Mouse (Mus musculus) stomach, embryonic 16.5 days (tissue): Measurements from ENCODE around the gene Eed. TPM values are rescaled to one million over a fixed set of nuclear protein-coding genes. Genes with fewer than 3 reads are reported as not detected.

Source experiments
- ATAC-seq: fragments of 200-750 bp; cut with Nextera tagmentation; 2 replicates; pipeline ENCODE4 v1.8.0; 2017; ENCODE audit warnings: moderate number of reproducible peaks, moderate TSS enrichment; ENCODE audit not compliant: insufficient read depth, low FRiP score
- H3K27ac ChIP-seq: fragments of 300-500 bp; sonication (generic); 2 replicates; pipeline ENCODE4 v1.5.1; 2014; ENCODE audit warnings: low read length
- H3K27me3 ChIP-seq: fragments of 300-500 bp; sonication (generic); 2 replicates; pipeline ENCODE4 v1.6.1; 2014; ENCODE audit warnings: low read length, control low read depth, mixed read lengths; ENCODE audit not compliant: control insufficient read depth, insufficient read depth
- H3K36me3 ChIP-seq: fragments of 300-500 bp; sonication (generic); 2 replicates; pipeline ENCODE4 v1.6.1; 2014; ENCODE audit warnings: low read length; ENCODE audit not compliant: control insufficient read depth, insufficient read depth
- H3K4me1 ChIP-seq: fragments of 300-500 bp; sonication (generic); 2 replicates; pipeline ENCODE4 v1.6.1; 2014; ENCODE audit warnings: low read length, control low read depth, mixed read lengths; ENCODE audit not compliant: control insufficient read depth, insufficient read depth
- H3K4me2 ChIP-seq: fragments of 300-500 bp; sonication (generic); 2 replicates; pipeline ENCODE4 v1.6.1; 2014; ENCODE audit warnings: low read depth, low read length, mixed read lengths
- H3K4me3 ChIP-seq: fragments of 300-500 bp; sonication (generic); replicated peaks from 2 replicates; pipeline ENCODE4 v1.5.1; 2014; ENCODE audit warnings: mild to moderate bottlenecking, low read length
- H3K9ac ChIP-seq: fragments of 300-500 bp; sonication (generic); 2 replicates; pipeline ENCODE4 v1.6.1; 2014; ENCODE audit warnings: low read length
- H3K9me3 ChIP-seq: fragments of 300-500 bp; sonication (generic); replicated peaks from 2 replicates; pipeline ENCODE4 v1.6.1; 2016; ENCODE audit warnings: low read length, control low read depth; ENCODE audit not compliant: control insufficient read depth
- WGBS: fragments of 180-500 bp; shearing (Covaris S2); extraction: QIAGEN DNeasy Blood & Tissue Kit; methylation state at CpG from one replicate; pipeline ENCODE4 v1.1.7; 2014; 5-methylcytosine and 5-hydroxymethylcytosine counted together
- polyA plus RNA-seq: library from polyadenylated mRNA; unstranded; fragments of >200 nt; fragmentation: Nextera tagmentation; extraction: Ambion mirVana; gene quantifications from 2 replicates; pipeline ENCODE4 v1.2.1, GENCODE M21; 2015

The Eed gene
- polyA plus RNA-seq, 1 experiment from 2014 or later = 51.0 TPM

DNA sequence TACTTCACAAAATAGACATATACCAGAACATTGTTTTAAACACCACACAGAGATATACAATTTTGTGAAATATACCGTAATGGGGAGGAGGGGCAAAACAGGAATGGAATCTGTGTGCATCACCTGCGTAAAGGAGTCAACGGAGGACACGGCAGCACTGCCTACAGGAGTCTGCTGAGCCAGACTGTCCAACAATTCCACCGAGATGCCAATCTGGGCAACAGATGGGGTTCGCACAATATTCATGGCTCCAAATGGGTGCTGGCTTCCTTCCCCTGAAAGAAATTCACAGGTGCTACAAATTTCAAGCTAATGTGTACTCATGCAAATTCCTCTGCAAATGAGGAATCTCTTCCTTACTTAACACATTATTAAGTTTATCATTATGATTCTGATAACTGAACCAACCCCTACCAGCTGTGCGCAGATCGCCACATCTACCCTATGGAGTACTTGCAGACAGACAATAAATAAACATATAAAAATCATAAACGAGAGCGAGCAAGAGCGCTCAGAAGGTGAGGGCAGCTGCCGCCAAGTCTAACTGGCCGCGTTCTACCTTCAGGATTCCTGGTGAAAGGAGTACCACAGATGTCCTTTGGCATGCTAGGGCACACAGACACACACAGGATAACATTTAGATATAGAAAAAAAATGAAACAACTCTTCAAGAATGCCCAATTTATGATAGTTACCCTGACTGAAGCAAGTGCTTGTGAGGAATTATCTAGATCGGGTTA lies 57.2 kb downstream of the Eed start:
- Histone ChIP-seq H3K27ac (no peak overlapping the region), H3K36me3 (0 out of 2 replicates have a peak, but pooled peaks cover 5% of the 10 kb centered on the region), H3K9me3 (no peaks in the 10 kb centered on the region), H3K4me3 (no peak overlapping the region), H3K9ac (no peak overlapping the region), H3K4me2 (no peak overlapping the region), H3K4me1 (no peaks in the 10 kb centered on the region), H3K27me3 (no peaks in the 10 kb centered on the region)
- 94% methylated on average over 15 of the region's 15 CpGs for WGBS
- ATAC-seq = no peak

DNA sequence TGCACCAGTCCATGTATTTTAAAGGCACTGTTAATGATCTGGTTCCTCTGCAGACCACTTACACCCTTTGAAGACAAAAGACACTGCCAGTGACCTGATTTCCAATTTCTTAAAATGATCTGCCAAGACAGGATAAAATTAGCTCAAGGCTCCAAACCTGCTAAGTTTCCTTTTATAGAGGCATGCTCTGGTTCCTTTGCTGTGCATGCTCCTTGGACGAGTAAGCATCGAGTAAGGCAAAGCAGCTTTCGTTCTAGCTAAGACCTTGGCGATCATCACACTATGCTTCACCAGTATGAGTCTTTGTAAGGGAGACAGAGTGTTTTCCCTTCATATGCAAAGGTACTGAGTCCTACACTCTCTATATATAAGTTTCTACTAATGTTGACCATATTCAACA lies 63.0 kb downstream of the Eed start:
- Histone ChIP-seq H3K27me3 (no peaks in the 10 kb centered on the region), H3K4me2 (no peak overlapping the region), H3K4me3 (no peak overlapping the region), H3K9me3 (no peaks in the 10 kb centered on the region), H3K36me3 (0 out of 2 replicates have a peak, but pooled peaks cover 5% of the 10 kb centered on the region), H3K4me1 (no peaks in the 10 kb centered on the region), H3K27ac (no peak overlapping the region), H3K9ac (no peak overlapping the region)
- 84% methylated on average over 4 of the region's 4 CpGs for WGBS
- no peak for ATAC-seq

DNA sequence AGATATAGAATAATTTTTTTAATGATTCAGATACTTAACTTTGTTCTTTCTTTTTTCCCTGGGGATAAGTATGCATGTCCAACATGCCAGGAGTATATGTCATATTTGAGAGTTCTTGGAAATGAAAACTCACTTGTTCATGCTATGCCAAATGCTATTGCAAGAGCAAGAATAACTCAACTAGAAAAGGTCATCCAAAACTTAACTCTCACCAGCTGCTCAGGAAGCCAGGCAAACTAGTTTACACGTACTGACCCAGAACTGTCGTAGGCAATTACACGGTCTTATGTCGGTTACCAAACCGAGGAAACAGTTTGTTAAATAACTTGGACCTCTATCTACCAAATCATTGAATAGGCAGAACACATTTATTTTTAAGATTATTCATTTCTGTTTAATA lies 64.1 kb downstream of the Eed start:
- 87% methylated on average over 5 of the region's 5 CpGs for WGBS
- H3K27ac ChIP-seq = no peak overlapping the region
- H3K9me3 ChIP-seq = no peaks in the 10 kb centered on the region
- H3K4me3 ChIP-seq = no peak overlapping the region
- no peak for ATAC-seq
- 0 out of 2 replicates have a peak, but pooled peaks cover 5% of the 10 kb centered on the region for H3K36me3 ChIP-seq
- H3K27me3 ChIP-seq = no peaks in the 10 kb centered on the region
- no peak overlapping the region for H3K9ac ChIP-seq
- no peaks in the 10 kb centered on the region for H3K4me1 ChIP-seq
- no peak overlapping the region for H3K4me2 ChIP-seq

DNA sequence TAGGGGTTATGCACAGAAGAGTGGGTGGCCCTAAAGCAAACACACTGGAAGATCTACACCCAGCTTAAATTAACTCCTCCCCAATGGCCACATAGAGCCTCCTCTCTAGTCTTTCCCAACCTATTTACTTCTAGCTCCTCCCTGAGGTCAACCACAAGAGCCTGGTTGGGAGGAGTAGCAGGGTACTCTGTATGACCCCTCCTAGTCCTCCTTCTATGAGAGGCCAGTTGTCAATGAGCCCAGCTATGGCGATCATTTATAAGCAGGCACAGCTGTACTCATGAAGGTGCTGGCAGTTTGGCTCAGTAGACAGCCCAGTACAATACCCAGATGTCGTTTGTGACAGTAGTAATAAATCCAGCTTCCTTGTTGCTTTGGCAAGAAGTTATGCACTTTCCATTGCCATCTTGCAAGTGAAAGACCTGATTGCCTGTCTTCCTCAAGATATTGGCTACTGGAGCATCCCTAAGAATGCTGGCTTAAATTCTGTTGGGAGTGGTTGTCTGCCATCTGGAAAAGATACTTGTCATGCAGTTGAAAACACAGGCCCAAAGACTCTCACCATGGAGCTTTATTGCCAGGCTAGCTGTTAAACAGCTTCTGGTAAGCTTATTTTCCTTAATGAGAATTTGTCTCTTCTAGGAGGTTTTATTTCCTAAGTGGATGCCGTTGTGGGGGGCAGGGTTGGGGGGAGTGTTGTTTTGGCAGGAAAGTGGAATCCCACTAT lies 67.2 kb downstream of the Eed start:
- no peaks in the 10 kb centered on the region for H3K27me3 ChIP-seq
- no peaks in the 10 kb centered on the region for H3K9me3 ChIP-seq
- no peak overlapping the region for H3K4me3 ChIP-seq
- no peak overlapping the region for H3K9ac ChIP-seq
- H3K4me2 ChIP-seq = no peak overlapping the region
- peak; percentile 47 for ATAC-seq
- no peak overlapping the region for H3K27ac ChIP-seq
- WGBS = 86% methylated on average over 3 of the region's 3 CpGs
- H3K4me1 ChIP-seq = no peaks in the 10 kb centered on the region; the same call in 1 of the 2 replicates
- no peaks in the 10 kb centered on the region for H3K36me3 ChIP-seq

DNA sequence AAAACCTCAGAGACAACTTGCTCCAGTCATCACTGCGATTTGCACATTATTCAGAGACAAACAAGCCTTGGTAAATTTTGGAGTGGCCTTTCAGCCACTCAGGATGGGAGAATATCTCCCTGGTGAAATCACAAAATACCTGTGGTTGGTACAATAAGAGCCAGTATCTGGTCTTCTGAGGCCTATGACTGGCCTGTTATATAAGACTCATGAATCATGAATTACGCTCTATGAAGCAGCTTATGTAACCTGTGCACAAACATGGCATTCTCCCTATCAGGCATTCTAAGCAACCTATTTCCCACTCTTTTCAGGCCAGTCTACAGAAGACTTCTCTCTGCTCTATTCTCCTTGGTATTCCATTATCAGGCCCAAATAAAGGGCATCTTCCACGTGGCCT lies 68.4 kb downstream of the Eed start:
- Histone ChIP-seq H3K9ac (no peak overlapping the region), H3K9me3 (no peaks in the 10 kb centered on the region), H3K27ac (no peak overlapping the region), H3K4me3 (no peak overlapping the region), H3K4me2 (no peak overlapping the region), H3K36me3 (no peaks in the 10 kb centered on the region), H3K27me3 (no peaks in the 10 kb centered on the region), H3K4me1 (no peaks in the 10 kb centered on the region; the same call in 1 of the 2 replicates)
- 86% methylated on average over 3 of the region's 3 CpGs for WGBS
- no peak for ATAC-seq

DNA sequence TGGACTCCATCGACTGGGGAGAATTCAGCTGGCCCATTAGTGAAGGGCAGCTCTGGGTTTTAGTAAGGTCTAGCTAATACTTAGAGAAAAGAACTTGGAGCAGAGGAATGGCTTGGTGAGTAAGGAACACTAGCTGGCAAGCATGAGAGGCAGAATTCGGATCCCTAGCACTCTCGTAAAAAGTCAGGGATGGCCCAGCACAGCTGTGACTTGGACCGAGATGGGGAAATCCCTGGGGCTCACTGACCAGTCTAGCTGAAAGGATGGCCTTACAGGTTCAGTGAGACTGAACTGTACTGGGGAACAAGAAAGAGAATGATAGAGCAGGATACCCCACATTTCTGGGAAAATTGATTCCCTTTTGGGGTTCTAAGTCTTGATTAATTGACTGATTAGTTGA lies 71.1 kb downstream of the Eed start:
- H3K27ac ChIP-seq = no peak overlapping the region
- H3K9ac ChIP-seq = no peak overlapping the region
- ATAC-seq = no peak
- no peaks in the 10 kb centered on the region; the same call in 1 of the 2 replicates for H3K4me1 ChIP-seq
- H3K27me3 ChIP-seq = no peaks in the 10 kb centered on the region
- H3K4me2 ChIP-seq = no peak overlapping the region
- H3K9me3 ChIP-seq = no peaks in the 10 kb centered on the region
- H3K36me3 ChIP-seq = no peaks in the 10 kb centered on the region
- 81% methylated on average over 4 of the region's 4 CpGs for WGBS
- H3K4me3 ChIP-seq = no peak overlapping the region

DNA sequence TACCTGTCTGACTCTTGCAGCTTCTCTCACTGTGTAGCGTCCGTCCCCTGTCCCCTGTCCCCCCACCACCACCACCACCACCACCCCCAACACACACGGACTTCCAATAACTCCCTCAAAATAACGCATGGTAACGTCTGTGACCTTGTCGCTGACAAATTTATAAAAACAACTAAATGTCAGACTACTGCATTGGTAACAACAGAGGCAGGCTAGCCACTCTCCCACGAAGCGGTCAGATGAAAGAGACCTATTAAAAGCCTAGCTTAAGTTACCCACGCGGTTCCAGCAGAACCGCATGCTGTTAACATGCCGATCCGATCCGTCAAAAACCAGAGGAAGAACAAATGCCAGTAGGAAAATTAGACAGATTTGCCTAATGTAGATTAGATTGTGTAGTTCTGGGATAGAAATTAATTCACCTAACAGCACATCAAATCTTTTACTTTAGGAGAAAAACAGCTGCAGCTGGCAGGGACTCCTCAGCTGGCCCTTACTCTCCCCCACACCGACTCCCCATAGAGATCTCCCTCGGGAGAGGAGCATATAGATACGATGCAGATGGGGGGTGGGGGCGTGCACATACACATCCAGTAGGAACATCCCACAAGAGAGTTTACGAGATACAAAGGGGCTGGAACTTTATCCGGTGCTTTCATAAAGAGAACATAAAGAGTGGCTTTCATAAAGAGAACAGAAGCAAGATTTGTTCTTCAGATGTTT lies 71.7 kb downstream of the Eed start:
- ATAC-seq = no peak

DNA sequence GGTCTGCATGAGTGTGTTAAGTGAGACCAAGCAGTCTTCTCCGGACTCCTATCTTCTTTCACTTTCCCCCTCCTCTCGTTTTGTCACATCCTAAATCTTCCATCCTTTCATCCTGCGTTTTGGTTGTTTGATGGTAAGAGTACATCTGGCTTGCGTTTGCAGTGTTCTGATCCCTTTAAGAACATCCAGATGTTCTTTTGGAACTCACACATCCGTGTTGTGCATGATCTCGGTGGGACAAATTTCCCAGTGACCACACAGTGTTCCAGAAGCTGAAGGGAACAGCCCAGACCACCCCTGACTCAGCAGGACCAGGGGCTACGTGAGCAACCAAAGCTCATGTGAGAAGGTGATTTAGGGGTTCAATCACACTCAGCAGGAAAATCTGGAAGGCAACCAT lies 72.4 kb downstream of the Eed start:
- WGBS = 42% methylated on average over 7 of the region's 7 CpGs

More for the DNA sequence above, 71.7 kb downstream of the Eed start:
- Histone ChIP-seq H3K36me3 (no peaks in the 10 kb centered on the region), H3K27ac (no peak overlapping the region), H3K27me3 (no peaks in the 10 kb centered on the region), H3K9ac (no peak overlapping the region), H3K4me1 (no peaks in the 10 kb centered on the region; the same call in 1 of the 2 replicates), H3K9me3 (no peaks in the 10 kb centered on the region), H3K4me2 (no peak overlapping the region), H3K4me3 (no peak overlapping the region)
- WGBS = 70% methylated on average over 20 of the region's 20 CpGs

DNA sequence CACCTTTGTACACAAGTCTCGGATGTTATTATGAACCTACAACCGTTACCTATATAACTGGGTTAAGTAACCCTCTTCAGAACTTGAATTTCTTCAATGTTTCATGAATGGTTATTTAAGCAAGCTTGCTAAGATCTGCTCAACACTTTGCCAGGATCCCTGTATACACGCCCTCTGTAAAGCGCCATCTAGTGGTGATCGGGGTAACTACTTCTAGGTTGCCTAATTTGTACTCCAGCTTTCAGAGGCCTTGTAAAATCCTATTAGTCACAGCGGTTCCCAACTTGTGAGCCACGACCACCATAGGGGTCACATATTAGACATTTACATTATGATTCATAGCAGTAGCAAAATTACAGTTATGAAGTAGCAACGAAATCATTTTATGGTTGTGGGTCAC lies 72.8 kb downstream of the Eed start:
- Histone ChIP-seq H3K27ac (no peak overlapping the region), H3K27me3 (no peaks in the 10 kb centered on the region), H3K4me1 (peaks cover 3% of the 10 kb centered on the region; the same call in 1 of the 2 replicates), H3K9ac (no peak overlapping the region), H3K9me3 (no peaks in the 10 kb centered on the region), H3K4me3 (no peak overlapping the region), H3K4me2 (no peak overlapping the region), H3K36me3 (no peaks in the 10 kb centered on the region)
- peak; percentile 56; the same call in 1 of the 2 replicates for ATAC-seq
- WGBS = 21% methylated on average over 8 of the region's 8 CpGs

More for the DNA sequence above, 72.4 kb downstream of the Eed start:
- Histone ChIP-seq H3K4me1 (peaks cover 1% of the 10 kb centered on the region; the same call in 1 of the 2 replicates), H3K4me2 (no peak overlapping the region), H3K36me3 (no peaks in the 10 kb centered on the region), H3K9me3 (no peaks in the 10 kb centered on the region), H3K27ac (no peak overlapping the region), H3K27me3 (no peaks in the 10 kb centered on the region), H3K4me3 (no peak overlapping the region), H3K9ac (no peak overlapping the region)
- ATAC-seq = no peak
